Mouse (Mus musculus): ENCODE measurements around the gene Usp7. TPM values are rescaled to one million over a fixed set of nuclear protein-coding genes. Genes with fewer than 3 reads are reported as not detected.
A peak's percentile ranks its signal among the peaks of the same experiment; 100 is the strongest.

The Usp7 gene
- polyA plus RNA-seq, 1 experiment = 26.2 TPM

DNA sequence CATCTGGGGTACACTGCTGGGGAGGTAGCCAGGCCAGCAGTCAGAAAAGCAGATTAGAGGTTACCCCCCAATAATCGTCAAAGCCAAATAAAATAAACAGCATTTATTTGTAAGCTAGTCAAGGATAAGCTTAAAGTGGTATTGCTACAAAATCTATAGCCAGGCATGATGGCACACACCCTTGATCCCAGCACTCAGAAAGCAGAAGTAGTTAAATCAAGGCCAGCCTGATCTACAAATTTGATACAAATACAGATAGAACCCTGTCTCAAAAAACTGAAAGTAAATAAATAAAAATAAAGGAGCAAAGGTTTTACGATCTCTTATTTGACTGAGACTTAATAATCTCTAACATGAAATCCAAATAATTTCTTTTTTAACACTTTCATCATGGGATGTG is 66.3 kb downstream of the Usp7 start:
- DNase-seq = no peak
- Histone ChIP-seq H3K36me3 (ENCODE audit: control insufficient read depth, insufficient read depth, low read length) (no peaks in the 10 kb centered on the region), H3K4me3 (ENCODE audit: insufficient read depth, low read depth, low read length) (no peak overlapping the region), H3K27ac (ENCODE audit: insufficient read depth, low read depth, low read length) (no peak overlapping the region), H3K4me1 (ENCODE audit: control insufficient read depth, insufficient read depth, low read length) (peaks cover 12% of the 10 kb centered on the region), H3K27me3 (replicated peaks; ENCODE audit: control insufficient read depth, insufficient read depth, low read length) (no peaks in the 10 kb centered on the region)
- TF ChIP-seq POLR2A (IDR thresholded peaks at IDR 0.05; ENCODE audit: low read depth, low read length) = no peak
- TF ChIP-seq CTCF (conservative IDR thresholded peaks at IDR 0.05; ENCODE audit: insufficient read depth, insufficient read length, low read depth, low read length) = no peak
- WGBS = 80% methylated on average over 2 of the region's 2 CpGs

DNA sequence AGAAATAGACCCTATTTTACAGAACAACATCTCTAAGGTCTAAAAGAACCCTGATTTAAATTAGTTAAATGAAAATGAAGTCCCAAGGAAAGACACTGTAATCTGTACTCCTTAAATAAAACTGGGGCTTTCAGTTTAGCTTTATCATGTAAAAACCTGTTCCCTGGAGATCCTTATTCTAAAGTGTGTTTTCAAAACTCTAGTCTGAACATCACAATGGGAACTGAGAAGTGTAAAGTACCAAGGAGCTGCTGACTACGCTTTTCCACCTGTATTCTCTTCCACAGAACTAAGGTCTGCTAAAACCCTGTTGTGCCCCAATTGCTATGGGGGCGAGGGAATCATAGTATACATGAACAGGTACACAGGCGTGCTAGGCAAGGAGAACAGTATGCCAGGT is 68.1 kb downstream of the Usp7 start:
- no peak overlapping the region for H3K27ac ChIP-seq (ENCODE audit: insufficient read depth, low read depth, low read length)
- TF ChIP-seq POLR2A (IDR thresholded peaks at IDR 0.05; ENCODE audit: low read depth, low read length) (no peak), CTCF (conservative IDR thresholded peaks at IDR 0.05; ENCODE audit: insufficient read depth, insufficient read length, low read depth, low read length) (no peak)
- H3K4me1 ChIP-seq (ENCODE audit: control insufficient read depth, insufficient read depth, low read length) = peaks cover 16% of the 10 kb centered on the region
- no peaks in the 10 kb centered on the region for H3K27me3 ChIP-seq (replicated peaks; ENCODE audit: control insufficient read depth, insufficient read depth, low read length)
- no peaks in the 10 kb centered on the region for H3K36me3 ChIP-seq (ENCODE audit: control insufficient read depth, insufficient read depth, low read length)
- 75% methylated on average over 3 of the region's 3 CpGs for WGBS
- no peak overlapping the region for H3K4me3 ChIP-seq (ENCODE audit: insufficient read depth, low read depth, low read length)
- no peak for DNase-seq

DNA sequence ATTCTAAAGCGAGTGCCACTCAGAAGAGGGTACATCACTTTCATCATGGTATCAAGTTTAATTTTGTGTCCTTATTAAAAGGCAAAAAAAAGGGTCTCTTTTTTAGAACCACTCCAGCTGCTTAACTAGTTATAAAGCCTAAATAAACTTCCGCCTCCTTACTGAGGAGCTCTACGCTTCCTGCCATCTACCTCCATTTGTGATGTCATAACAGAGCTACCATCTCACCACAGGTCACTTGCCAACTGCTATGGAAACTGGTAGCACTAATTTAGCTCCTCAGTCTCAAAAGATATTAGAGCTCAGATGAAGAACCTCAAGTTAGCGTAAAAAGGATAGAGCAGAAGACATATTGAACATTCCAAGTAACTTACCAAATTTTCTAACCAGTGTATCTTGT is 71.7 kb downstream of the Usp7 start:
- DNase-seq = no peak
- Histone ChIP-seq H3K27me3 (replicated peaks; ENCODE audit: control insufficient read depth, insufficient read depth, low read length) (no peaks in the 10 kb centered on the region), H3K4me1 (ENCODE audit: control insufficient read depth, insufficient read depth, low read length) (peaks cover 19% of the 10 kb centered on the region), H3K27ac (ENCODE audit: insufficient read depth, low read depth, low read length) (no peak overlapping the region), H3K4me3 (ENCODE audit: insufficient read depth, low read depth, low read length) (no peak overlapping the region), H3K36me3 (ENCODE audit: control insufficient read depth, insufficient read depth, low read length) (no peaks in the 10 kb centered on the region)
- 90% methylated on average over 4 of the region's 4 CpGs for WGBS
- TF ChIP-seq POLR2A (IDR thresholded peaks at IDR 0.05; ENCODE audit: low read depth, low read length) (no peak), CTCF (conservative IDR thresholded peaks at IDR 0.05; ENCODE audit: insufficient read depth, insufficient read length, low read depth, low read length) (no peak)

DNA sequence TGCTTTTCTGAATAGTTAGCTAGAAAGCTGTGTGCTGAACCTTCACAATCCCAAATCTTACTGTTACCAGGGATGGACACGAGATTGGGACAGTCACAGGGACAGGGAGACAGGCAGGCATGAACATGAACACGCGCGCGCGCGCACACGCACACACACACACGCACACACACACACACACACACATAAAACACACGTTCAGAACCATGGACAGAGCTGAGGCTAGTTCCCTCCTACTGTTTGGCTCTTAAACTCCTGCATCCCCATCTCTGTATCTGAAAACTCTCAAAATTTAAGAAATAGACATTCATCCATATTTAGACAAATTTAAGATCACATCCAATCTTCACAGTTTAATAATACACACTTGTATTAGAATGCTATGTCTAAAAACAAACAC is 74.4 kb downstream of the Usp7 start:
- no peak for TF ChIP-seq CTCF (conservative IDR thresholded peaks at IDR 0.05; ENCODE audit: insufficient read depth, insufficient read length, low read depth, low read length)
- TF ChIP-seq POLR2A (IDR thresholded peaks at IDR 0.05; ENCODE audit: low read depth, low read length) = no peak
- H3K4me1 ChIP-seq (ENCODE audit: control insufficient read depth, insufficient read depth, low read length) = peaks cover 18% of the 10 kb centered on the region
- H3K36me3 ChIP-seq (ENCODE audit: control insufficient read depth, insufficient read depth, low read length) = no peaks in the 10 kb centered on the region
- 87% methylated on average over 10 of the region's 10 CpGs for WGBS
- DNase-seq = no peak
- no peak overlapping the region for H3K4me3 ChIP-seq (ENCODE audit: insufficient read depth, low read depth, low read length)
- H3K27ac ChIP-seq (ENCODE audit: insufficient read depth, low read depth, low read length) = no peak overlapping the region
- no peaks in the 10 kb centered on the region for H3K27me3 ChIP-seq (replicated peaks; ENCODE audit: control insufficient read depth, insufficient read depth, low read length)

DNA sequence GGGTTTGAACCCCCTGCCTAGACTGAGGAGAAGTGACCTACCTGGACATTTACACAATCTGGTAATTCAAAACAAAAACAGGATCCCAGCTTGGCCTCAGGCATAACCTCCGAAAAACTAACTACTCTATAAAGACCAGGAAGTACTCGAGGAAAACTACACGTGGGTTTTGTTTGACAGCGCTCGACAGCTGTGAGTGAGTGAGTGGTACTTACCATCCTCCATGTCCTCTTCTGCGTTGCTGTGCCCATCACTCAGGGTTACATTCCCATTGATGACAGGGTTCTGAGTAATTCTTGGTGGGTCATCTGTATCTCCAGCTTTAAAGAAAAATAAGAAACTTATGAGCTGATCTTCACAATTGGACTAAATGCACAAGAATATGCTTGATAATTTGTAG is 75.8 kb downstream of the Usp7 start:
- TF ChIP-seq POLR2A (IDR thresholded peaks at IDR 0.05; ENCODE audit: low read depth, low read length) (no peak), CTCF (conservative IDR thresholded peaks at IDR 0.05; ENCODE audit: insufficient read depth, insufficient read length, low read depth, low read length) (no peak)
- Histone ChIP-seq H3K4me1 (ENCODE audit: control insufficient read depth, insufficient read depth, low read length) (peaks cover 18% of the 10 kb centered on the region), H3K27me3 (replicated peaks; ENCODE audit: control insufficient read depth, insufficient read depth, low read length) (no peaks in the 10 kb centered on the region), H3K36me3 (ENCODE audit: control insufficient read depth, insufficient read depth, low read length) (no peaks in the 10 kb centered on the region), H3K4me3 (ENCODE audit: insufficient read depth, low read depth, low read length) (no peak overlapping the region), H3K27ac (ENCODE audit: insufficient read depth, low read depth, low read length) (no peak overlapping the region)
- 39% methylated on average over 6 of the region's 6 CpGs for WGBS
- no peak for DNase-seq

DNA sequence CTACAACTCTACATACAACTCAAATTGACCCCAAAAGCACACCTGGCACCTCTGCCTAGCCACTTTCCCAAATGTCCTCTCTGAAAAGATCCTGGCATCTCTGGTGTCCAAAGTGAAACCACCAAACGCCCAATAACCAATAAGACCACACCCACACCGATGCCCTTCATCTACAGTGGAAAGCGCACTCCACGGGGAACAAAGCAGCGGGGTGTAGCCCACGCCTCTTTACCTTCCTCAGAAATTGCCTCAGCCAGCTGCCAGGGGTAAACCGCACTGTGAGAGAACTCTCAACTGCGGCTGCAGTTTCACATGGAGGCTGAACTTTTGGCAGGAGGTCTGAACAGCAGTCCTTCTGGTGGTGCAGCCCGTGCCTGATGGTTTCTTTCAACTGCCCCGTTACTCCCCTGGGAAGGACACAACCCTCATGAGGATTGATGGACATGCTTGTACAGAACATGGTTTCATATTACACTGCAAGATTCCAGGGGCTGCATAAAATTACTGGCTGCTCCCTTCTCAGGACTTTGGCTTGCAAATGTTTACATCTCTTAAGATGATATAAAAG is 76.5 kb downstream of the Usp7 start:
- peak; percentile 31 for DNase-seq
- H3K4me3 ChIP-seq (ENCODE audit: insufficient read depth, low read depth, low read length) = no peak overlapping the region
- no peaks in the 10 kb centered on the region for H3K36me3 ChIP-seq (ENCODE audit: control insufficient read depth, insufficient read depth, low read length)
- H3K27ac ChIP-seq (ENCODE audit: insufficient read depth, low read depth, low read length) = no peak overlapping the region
- TF ChIP-seq CTCF (conservative IDR thresholded peaks at IDR 0.05; ENCODE audit: insufficient read depth, insufficient read length, low read depth, low read length) (no peak), POLR2A (IDR thresholded peaks at IDR 0.05; ENCODE audit: low read depth, low read length) (no peak)
- H3K27me3 ChIP-seq (replicated peaks; ENCODE audit: control insufficient read depth, insufficient read depth, low read length) = no peaks in the 10 kb centered on the region
- WGBS = 57% methylated on average over 10 of the region's 10 CpGs
- peaks cover 15% of the 10 kb centered on the region for H3K4me1 ChIP-seq (ENCODE audit: control insufficient read depth, insufficient read depth, low read length)

DNA sequence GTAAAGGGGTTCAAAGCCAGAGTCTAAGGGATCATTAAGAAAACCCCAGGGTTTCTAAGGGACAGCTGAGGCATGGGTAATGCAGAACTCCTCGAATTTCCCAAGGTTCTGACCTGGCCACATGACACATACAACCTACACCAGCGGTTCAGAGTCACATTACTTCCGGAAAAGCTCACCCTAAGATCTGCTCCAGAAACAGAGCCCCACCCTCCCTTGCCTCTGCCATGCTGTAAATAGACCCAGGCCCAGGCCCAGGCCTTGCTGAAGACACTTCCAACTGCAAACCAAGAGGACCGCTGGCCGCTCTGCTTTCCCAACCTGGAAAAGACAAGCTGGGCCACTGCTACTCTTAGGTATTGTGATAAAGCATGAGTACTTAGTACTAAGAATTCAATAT is 77.3 kb downstream of the Usp7 start:
- H3K27me3 ChIP-seq (replicated peaks; ENCODE audit: control insufficient read depth, insufficient read depth, low read length) = no peaks in the 10 kb centered on the region
- no peak for DNase-seq
- TF ChIP-seq POLR2A (IDR thresholded peaks at IDR 0.05; ENCODE audit: low read depth, low read length) (no peak), CTCF (conservative IDR thresholded peaks at IDR 0.05; ENCODE audit: insufficient read depth, insufficient read length, low read depth, low read length) (no peak)
- 59% methylated on average over 5 of the region's 5 CpGs for WGBS
- no peak overlapping the region for H3K27ac ChIP-seq (ENCODE audit: insufficient read depth, low read depth, low read length)
- H3K4me1 ChIP-seq (ENCODE audit: control insufficient read depth, insufficient read depth, low read length) = peaks cover 14% of the 10 kb centered on the region
- no peak overlapping the region for H3K4me3 ChIP-seq (ENCODE audit: insufficient read depth, low read depth, low read length)
- no peaks in the 10 kb centered on the region for H3K36me3 ChIP-seq (ENCODE audit: control insufficient read depth, insufficient read depth, low read length)
